Mouse (Mus musculus) liver, embryonic 14.5 days (tissue): ENCODE measurements around the gene Ptgs1.

Experiments
- CTCF ChIP-seq: IDR thresholded peaks from 2 replicates; pipeline ENCODE4 v1.5.1; 2016; ENCODE audit warnings: antibody characterized with exemption, low read depth, control low read depth
- EP300 ChIP-seq: IDR thresholded peaks from 2 replicates; pipeline ENCODE4 v1.6.1; 2016; ENCODE audit warnings: antibody characterized with exemption, low read depth

- TF ChIP-seq EP300 = no peak
- TF ChIP-seq CTCF = no peak
These were observed 20.9 kb downstream of the Ptgs1 start for GRCm38 (mm10) chr2:36251156-36251555.
